Mouse (Mus musculus) embryonic facial prominence, embryonic 14.5 days (tissue): ENCODE measurements around the gene Mpl. TPM values are rescaled to one million over a fixed set of nuclear protein-coding genes. Genes with fewer than 3 reads are reported as not detected.

Source experiments
- ATAC-seq: fragments of 200-750 bp; cut with Nextera tagmentation; 2 replicates; pipeline ENCODE4 v1.8.0; 2017; ENCODE audit warnings: low read depth, moderate number of reproducible peaks, moderate TSS enrichment
- DNase-seq: peaks from one replicate; pipeline ENCODE4 v3.0.0-alpha.2; 2015; ENCODE audit warnings: low spot score
- H3K27ac ChIP-seq: fragments of 300-500 bp; sonication (generic); replicated peaks from 2 replicates; pipeline ENCODE4 v1.5.1; 2014; ENCODE audit warnings: low read depth, mild to moderate bottlenecking, low read length, moderate library complexity
- H3K27me3 ChIP-seq: fragments of 300-500 bp; sonication (generic); replicated peaks from 2 replicates; pipeline ENCODE4 v1.6.1; 2014; ENCODE audit warnings: low read length; ENCODE audit not compliant: control insufficient read depth, insufficient read depth
- H3K36me3 ChIP-seq: fragments of 300-500 bp; sonication (generic); 2 replicates; pipeline ENCODE4 v1.6.1; 2014; ENCODE audit warnings: low read length, mixed read lengths; ENCODE audit not compliant: control insufficient read depth, insufficient read depth
- H3K4me1 ChIP-seq: fragments of 300-500 bp; sonication (generic); 2 replicates; pipeline ENCODE4 v1.6.1; 2014; ENCODE audit warnings: antibody characterized with exemption, low read length; ENCODE audit not compliant: control insufficient read depth, insufficient read depth
- H3K4me2 ChIP-seq: fragments of 300-500 bp; sonication (generic); 2 replicates; pipeline ENCODE4 v1.6.1; 2014; ENCODE audit warnings: low read depth, mild to moderate bottlenecking, low read length, moderate library complexity, mixed read lengths
- H3K4me3 ChIP-seq: fragments of 300-500 bp; sonication (generic); 2 replicates; pipeline ENCODE4 v1.5.1; 2014; ENCODE audit warnings: low read depth, mild to moderate bottlenecking, low read length
- H3K9ac ChIP-seq: fragments of 300-500 bp; sonication (generic); 2 replicates; pipeline ENCODE4 v1.6.1; 2014; ENCODE audit warnings: low read depth, mild to moderate bottlenecking, low read length, moderate library complexity, mixed read lengths
- H3K9me3 ChIP-seq: fragments of 300-500 bp; sonication (generic); 2 replicates; pipeline ENCODE4 v1.6.1; 2016; ENCODE audit warnings: low read length; ENCODE audit not compliant: control insufficient read depth
- WGBS: fragments of 180-500 bp; shearing (Covaris S2); extraction: QIAGEN DNeasy Blood & Tissue Kit; methylation state at CpG from one replicate; pipeline ENCODE4 v1.1.7; 2014; 5-methylcytosine and 5-hydroxymethylcytosine counted together
- polyA plus RNA-seq: library from polyadenylated mRNA; unstranded; fragments of >200 nt; fragmentation: Nextera tagmentation; extraction: Ambion mirVana; gene quantifications from 2 replicates; pipeline ENCODE4 v1.2.1, GENCODE M21; 2014

The Mpl gene
- polyA plus RNA-seq, 1 experiment from 2014 or later = 0.45 TPM

DNA sequence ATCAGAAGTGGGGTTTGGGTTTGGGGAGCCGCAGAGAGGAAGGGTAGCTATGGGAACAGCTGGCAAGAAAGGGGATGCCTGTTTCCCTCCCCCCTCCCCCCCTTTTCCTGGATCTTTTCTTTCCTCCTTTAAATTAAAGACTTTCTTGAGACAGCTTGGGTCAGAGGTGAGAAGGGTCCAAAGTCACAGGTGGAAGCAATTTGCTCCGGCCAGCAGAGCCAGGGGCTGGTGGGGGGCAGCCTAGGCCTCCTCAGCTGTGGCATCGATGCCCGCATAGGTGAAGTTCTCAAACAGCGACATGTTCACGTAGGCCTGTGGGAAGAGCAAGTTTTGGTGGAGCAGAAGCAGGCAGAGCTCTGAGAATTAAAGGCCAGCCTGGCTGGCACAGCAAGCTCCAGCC lies 14.0 kb upstream of the Mpl start:
- Histone ChIP-seq H3K4me1 (no peaks in the 10 kb centered on the region), H3K27me3 (no peaks in the 10 kb centered on the region), H3K27ac (no peak overlapping the region), H3K4me3 (no peak overlapping the region), H3K9ac (no peak overlapping the region), H3K36me3 (no peaks in the 10 kb centered on the region), H3K9me3 (no peaks in the 10 kb centered on the region), H3K4me2 (no peak overlapping the region)
- DNase-seq (no peak), ATAC-seq (no peak)
- WGBS = 40% methylated on average over 6 of the region's 6 CpGs

DNA sequence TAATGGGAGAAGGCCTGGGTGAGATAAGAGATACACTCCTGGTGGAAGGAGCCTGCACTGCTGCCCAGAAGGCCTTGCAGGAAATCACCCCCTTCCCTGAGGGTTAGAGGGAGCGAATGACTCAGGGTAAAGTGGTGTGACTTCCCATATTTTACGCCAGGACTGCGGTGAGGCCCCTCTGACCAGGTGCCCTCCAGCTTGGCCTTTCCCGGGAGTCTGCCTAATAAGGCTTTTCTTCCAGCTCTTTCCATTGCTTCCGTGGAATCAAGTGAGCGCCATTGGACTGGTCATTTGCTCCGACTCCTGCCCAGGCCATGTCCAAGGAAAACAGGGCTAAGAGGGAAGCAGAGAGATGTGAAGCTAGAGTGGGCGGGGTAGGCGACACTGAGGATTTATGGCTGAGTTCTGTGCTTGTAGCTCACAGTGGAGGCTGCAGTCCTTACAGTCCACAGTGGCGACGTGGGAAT lies 8.4 kb upstream of the Mpl start:
- H3K9me3 ChIP-seq = no peaks in the 10 kb centered on the region
- H3K4me2 ChIP-seq = no peak overlapping the region
- WGBS = 42% methylated on average over 10 of the region's 11 CpGs
- no peak overlapping the region for H3K4me3 ChIP-seq
- H3K36me3 ChIP-seq = no peaks in the 10 kb centered on the region
- no peak overlapping the region for H3K9ac ChIP-seq
- no peaks in the 10 kb centered on the region for H3K27me3 ChIP-seq
- DNase-seq (no peak), ATAC-seq (no peak)
- no peaks in the 10 kb centered on the region for H3K4me1 ChIP-seq
- H3K27ac ChIP-seq = no peak overlapping the region

DNA sequence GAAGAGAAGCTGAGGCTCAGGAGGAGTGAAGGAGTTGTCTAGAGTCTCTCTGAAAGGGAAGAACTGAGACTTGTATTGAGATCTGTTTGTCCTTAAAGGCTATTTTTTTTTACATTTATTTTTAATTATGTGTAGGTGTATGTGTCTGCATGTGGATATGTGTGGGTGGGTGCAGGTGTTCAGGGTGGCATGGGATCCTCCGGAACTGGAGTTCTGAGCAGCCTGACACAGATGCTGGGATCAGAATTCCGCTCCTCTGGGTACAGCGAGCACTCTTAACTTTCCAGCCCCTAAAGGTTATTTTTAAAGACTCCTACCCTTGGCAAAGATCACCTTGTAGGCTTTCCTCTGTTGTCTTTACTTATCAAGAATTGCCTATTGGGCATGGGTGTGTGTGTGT lies 7.6 kb upstream of the Mpl start:
- Histone ChIP-seq H3K9ac (no peak overlapping the region), H3K4me3 (no peak overlapping the region), H3K27ac (no peak overlapping the region), H3K36me3 (no peaks in the 10 kb centered on the region), H3K27me3 (no peaks in the 10 kb centered on the region), H3K4me1 (no peaks in the 10 kb centered on the region), H3K4me2 (no peak overlapping the region), H3K9me3 (no peaks in the 10 kb centered on the region)
- no peak for DNase-seq
- ATAC-seq = no peak
- WGBS = 87% methylated on average over 3 of the region's 3 CpGs

DNA sequence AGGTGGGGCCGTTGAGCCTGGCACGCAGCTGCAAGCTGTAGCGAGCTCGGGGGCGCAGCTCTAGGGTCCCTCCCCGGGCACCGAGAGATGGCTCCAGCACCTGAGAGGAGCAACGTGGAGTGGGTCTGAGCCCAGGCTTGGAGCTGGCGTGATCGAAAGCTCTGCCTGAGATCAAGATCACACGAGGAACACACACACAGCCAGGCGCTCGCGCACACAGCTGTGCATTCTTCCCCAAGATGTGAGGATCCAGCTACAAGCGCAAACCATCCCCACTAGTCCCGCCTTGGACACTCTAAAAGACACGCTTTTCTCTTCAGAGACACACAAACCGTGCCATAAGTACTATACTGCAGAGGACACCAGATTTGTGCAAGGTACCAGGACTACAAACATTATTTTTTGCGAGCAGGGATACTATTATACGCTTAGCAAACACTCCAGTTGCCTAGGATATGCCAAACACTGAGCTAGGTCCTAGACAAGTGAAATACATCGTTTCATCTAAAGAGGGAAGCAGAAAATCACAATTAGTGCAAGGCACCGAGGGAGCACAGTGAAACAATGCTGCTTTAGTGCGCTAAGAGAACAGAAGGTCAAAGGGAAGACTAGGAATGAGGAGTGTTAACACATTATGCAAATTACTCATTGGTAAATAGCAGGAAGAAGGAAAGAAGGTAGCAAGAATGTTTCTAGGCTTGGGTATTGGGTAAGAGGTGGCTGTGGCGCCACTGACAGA lies 10.7 kb downstream of the Mpl start:
- no peaks in the 10 kb centered on the region for H3K27me3 ChIP-seq
- no peak overlapping the region for H3K27ac ChIP-seq
- H3K9me3 ChIP-seq = no peaks in the 10 kb centered on the region
- 20% methylated on average over 24 of the region's 24 CpGs for WGBS
- H3K4me2 ChIP-seq = peak overlapping the region; percentile 85
- DNase-seq (no peak), ATAC-seq (no peak)
- H3K36me3 ChIP-seq = no peaks in the 10 kb centered on the region
- peak overlapping the region; percentile 41 for H3K4me3 ChIP-seq
- H3K9ac ChIP-seq = peak overlapping the region; percentile 67
- H3K4me1 ChIP-seq = peaks cover 15% of the 10 kb centered on the region

DNA sequence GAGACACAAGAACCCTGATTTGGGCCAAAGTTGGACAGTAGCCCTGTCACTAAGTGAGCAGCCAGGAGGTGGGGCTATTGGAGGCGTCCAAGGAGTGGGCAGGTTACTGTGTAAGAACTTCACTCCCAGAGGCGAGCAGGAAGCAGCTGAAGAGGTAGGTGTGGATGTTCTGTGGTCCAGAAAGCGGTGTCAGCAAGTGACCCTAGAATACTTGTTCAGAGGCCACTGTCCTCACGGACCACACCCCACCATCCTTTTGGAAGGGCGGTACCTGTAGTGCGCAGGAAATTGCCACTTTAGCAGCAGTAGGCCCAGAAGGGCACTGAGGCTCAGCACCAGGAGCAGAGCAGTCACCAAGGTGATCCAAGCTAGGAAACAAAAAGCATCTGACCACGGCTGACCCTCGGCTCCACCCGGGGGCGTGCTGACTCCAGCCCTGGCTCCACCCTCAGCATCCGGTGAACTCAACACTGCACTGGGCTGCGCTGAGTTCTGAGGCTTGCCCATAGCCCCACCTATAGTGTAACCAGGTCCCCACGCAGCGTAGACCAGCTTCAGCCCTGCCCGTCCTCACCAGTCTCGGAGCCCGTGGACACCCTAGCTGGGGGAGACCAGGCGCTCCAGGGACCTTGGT lies 11.4 kb downstream of the Mpl start:
- H3K27me3 ChIP-seq = no peaks in the 10 kb centered on the region
- peaks cover 15% of the 10 kb centered on the region for H3K4me1 ChIP-seq
- peak overlapping the region; percentile 67 for H3K9ac ChIP-seq
- H3K4me3 ChIP-seq = peak overlapping the region; percentile 41
- H3K9me3 ChIP-seq = no peaks in the 10 kb centered on the region
- WGBS = 17% methylated on average over 13 of the region's 18 CpGs
- ATAC-seq = peak; percentile 76
- H3K27ac ChIP-seq = no peak overlapping the region
- no peaks in the 10 kb centered on the region for H3K36me3 ChIP-seq
- peak; percentile 39 for DNase-seq
- H3K4me2 ChIP-seq = peak overlapping the region; percentile 85

DNA sequence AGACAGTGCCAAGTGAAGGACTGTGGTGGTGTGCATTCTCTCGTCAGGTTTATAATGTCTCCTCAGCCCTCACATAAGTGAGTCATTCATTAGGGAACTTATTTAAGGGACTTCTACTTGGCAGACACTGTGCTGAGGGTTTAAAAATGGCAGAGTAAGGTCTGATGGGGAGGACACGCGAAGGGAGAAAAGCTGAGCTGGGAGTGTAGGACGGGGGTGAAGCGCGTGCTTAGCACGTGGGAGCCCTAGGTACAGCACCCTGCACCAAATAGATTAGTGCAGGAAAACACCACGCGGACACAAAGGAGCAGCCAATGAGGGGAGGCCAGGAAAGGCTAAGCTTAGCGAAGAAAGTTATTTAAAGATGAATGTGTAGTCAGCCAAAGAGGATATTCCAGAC lies 12.2 kb downstream of the Mpl start:
- Histone ChIP-seq H3K27ac (no peak overlapping the region), H3K9ac (no peak overlapping the region), H3K4me2 (no peak overlapping the region), H3K9me3 (no peaks in the 10 kb centered on the region), H3K36me3 (no peaks in the 10 kb centered on the region), H3K4me1 (peaks cover 15% of the 10 kb centered on the region), H3K4me3 (no peak overlapping the region), H3K27me3 (no peaks in the 10 kb centered on the region)
- WGBS = 80% methylated on average over 10 of the region's 10 CpGs
- ATAC-seq (peak; percentile 7; the same call in 1 of the 2 replicates), DNase-seq (no peak)

DNA sequence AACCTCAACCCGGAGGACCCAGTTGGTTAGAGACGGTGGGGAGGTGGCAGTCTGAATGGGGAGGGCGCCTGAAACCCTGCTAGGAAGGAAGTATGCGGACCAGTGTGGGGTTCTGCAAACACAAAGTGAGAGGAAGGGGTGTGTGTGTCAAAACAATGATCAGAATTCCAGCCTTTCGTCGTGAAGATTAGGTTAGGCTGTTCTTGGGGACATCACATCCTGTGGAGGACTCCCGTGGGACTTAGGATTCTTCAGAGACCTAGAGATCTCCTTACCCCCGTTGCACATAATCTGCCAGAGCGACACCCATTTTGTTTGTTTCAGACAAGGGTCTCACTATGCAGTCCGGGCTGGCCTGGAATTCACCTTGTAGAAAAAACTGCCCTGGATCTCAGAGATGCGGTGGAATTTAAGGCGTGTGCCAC lies 19.5 kb downstream of the Mpl start:
- Histone ChIP-seq H3K9ac (peak overlapping the region; percentile 83), H3K4me1 (peaks cover 21% of the 10 kb centered on the region; the same call in 1 of the 2 replicates), H3K4me3 (peak overlapping the region; percentile 67), H3K36me3 (peaks cover 23% of the 10 kb centered on the region), H3K9me3 (no peaks in the 10 kb centered on the region), H3K4me2 (peak overlapping the region; percentile 95), H3K27ac (peak overlapping the region; percentile 88), H3K27me3 (no peaks in the 10 kb centered on the region)
- ATAC-seq (no peak), DNase-seq (peak; percentile 59)
- 7% methylated on average over 12 of the region's 12 CpGs for WGBS

DNA sequence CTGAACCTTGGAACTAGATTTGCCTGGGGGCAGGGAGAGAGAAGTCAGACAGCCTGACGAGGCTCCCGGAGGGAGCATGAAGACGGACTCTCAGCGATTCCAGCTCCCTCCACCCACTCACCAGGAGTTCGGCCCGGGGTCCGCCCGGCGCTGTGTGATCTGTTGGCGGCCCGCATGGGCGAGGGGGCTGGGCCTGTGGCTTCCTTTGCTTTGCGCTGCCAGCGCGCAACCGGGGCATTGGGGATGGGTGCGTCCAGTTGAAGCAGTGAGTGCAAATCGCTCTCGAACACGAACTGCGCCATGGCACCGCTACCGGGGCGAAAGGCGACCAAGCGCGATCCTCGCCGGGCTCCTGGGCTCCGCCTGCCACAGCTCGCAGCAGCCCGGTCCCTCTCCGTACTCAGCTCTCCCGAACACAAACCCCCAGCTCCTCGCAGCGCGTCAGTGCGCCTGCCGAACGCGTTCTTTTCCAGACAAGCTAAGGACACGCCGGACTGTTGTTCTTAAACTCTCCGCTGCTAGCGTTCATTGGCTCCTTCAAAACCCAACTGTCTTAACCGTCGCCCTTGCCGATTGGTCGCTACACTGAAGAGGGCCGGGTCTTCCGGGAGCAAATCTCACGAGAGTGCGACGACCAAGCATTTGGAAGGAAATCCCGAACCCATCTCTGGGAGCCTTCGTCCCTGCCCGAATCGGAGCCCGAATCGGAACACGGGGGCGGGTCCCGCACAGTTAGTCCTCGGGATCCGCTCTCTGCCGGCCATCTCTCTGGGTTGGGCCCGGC lies 20.3 kb downstream of the Mpl start, which contains the start of gene Cdc20:
Gene Cdc20 (minus strand): TSS at position 533 of the 784 bp plus-strand sequence.
- DNase-seq = peak; percentile 99

More for the DNA sequence above, 20.3 kb downstream of the Mpl start, which contains the start of gene Cdc20:
- peaks cover 21% of the 10 kb centered on the region; the same call in 1 of the 2 replicates for H3K4me1 ChIP-seq
- peak within 1 kb of the TSS; percentile 95 for H3K4me2 ChIP-seq
- no peaks in the 10 kb centered on the region for H3K9me3 ChIP-seq
- WGBS = under 1% methylated on average over 61 of the region's 67 CpGs
- peak within 1 kb of the TSS; percentile 83 for H3K9ac ChIP-seq
- no peaks in the 10 kb centered on the region for H3K27me3 ChIP-seq
- H3K36me3 ChIP-seq = peaks cover 31% of the 10 kb centered on the region
- ATAC-seq = peak; percentile 97
- peak within 1 kb of the TSS; percentile 67 for H3K4me3 ChIP-seq
- peak within 1 kb of the TSS; percentile 88 for H3K27ac ChIP-seq
